Mouse (Mus musculus) left cerebral cortex, postnatal 10 days (tissue): Measurements from ENCODE around the gene Itfg2. TPM values are rescaled to one million over a fixed set of nuclear protein-coding genes. Genes with fewer than 3 reads are reported as not detected.

Experiments
- DNase-seq, 2 experiments: peaks; one replicate each; pipeline ENCODE4 v3.0.0; 2021 to 2022; ENCODE audit warnings: low spot score in 2 of 2, mixed read lengths in 1 of 2; ENCODE audit errors: extremely low spot score in 1 of 2
- intact Hi-C: fragments of 180-260 bp; cut with DNase I; formaldehyde crosslinking; loops from one replicate; pipeline ENCODE4 v1.15.1; 2025
- total RNA-seq, 2 experiments: library from RNA; stranded (reverse); gene quantifications; 2 replicates each; pipeline ENCODE4 v1.2.3; 2021

The Itfg2 gene
- total RNA-seq, 2 experiments from 2014 or later = 21.6 to 30.8 TPM

DNA sequence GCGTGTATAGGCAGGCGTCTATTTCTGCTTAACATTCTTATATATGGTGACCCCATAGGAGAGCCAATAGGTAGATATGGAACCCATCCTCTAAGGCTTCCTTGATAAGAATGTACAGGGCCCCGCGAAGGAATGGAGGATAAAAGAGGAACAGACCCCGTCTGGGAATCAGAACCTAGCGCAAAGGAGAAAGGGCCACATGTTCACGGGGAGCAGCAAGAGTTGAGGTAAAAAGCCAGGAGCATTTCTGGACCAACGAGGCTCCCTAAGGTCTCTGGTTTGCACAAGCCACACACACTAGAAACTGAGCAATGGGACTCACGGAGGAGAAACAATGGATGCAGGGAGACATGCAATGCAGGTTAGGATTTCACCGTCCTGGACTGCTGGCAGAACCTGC is 12.6 kb upstream of the Itfg2 start:
- DNase-seq = no peak
- intact Hi-C loops = no loop called here

DNA sequence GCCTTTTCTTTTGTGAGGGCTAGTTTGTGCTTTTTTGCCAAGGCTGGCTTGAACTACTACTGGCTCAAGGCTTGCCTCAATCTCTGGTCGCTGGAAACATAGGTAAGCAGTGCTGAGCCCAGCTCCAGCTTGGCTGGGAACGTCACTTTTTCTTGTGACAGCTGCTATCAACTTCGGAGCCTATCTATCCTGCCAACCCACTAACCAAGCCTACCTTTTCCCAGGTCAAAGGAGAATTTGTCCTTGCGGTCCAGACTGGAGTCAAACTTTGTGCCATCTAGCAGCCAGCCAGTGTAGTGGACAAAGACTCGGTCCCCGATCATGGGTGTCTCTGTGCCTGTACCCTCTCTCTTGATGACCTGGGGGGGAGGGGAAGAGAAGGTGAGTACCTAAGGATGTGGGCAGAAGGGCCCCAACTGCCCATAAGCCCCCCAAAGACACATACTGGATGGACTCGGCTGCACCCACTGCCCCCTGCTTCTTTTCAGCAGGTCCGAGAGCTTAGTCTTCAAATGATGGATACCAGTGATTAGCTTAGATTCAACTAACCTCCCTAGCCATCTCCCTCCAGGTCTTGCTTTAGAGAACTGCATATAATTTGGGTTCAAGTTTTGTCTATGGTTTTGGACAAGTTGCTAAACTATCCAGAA is 11.8 kb upstream of the Itfg2 start:
- intact Hi-C loops = no loop called here

DNA sequence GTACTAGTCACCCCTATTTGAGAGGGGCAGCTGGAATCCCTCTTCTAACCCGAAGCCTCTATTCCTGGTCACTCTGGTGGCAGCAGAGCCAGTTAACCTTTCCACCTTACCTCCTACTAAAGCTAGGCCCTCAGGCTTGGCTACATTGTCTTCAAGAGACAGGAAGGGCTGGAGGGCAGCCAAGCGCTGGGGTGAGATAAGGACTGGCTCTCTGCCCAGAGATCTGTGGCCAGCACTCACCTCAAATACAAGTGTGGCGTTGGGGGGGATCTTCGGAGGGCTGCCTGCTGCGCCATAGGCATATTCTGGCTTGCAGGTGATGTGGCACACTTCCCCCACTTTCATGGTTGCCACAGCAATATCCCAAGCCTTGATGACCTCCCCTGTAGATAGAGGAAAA is 10.7 kb upstream of the Itfg2 start:
- intact Hi-C loops = no loop called here
- peak in 1 of 2 experiments; percentile 83 for DNase-seq

More for the DNA sequence above, 11.8 kb upstream of the Itfg2 start:
- DNase-seq = no peak

DNA sequence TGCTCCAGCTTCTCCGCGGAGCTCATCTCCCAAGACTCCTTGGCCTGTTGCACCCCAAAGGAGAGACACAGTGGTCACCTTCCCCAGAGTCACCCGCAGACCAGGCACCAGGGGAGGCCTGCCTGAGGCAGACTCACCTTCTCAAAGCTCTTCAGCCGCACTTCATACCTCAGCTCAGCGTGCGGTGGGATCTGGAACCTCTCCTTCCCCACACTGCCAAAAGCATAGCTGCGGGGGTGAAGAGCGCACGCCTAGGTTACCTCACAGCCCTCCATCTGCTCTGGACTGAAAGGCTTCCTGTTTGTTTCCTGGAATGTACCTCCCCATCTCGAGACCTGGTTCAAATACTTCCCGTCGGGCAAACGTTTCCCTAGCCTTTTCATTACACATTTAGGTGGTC is 8.8 kb upstream of the Itfg2 start:
- intact Hi-C loops = no loop called here
- no peak for DNase-seq

DNA sequence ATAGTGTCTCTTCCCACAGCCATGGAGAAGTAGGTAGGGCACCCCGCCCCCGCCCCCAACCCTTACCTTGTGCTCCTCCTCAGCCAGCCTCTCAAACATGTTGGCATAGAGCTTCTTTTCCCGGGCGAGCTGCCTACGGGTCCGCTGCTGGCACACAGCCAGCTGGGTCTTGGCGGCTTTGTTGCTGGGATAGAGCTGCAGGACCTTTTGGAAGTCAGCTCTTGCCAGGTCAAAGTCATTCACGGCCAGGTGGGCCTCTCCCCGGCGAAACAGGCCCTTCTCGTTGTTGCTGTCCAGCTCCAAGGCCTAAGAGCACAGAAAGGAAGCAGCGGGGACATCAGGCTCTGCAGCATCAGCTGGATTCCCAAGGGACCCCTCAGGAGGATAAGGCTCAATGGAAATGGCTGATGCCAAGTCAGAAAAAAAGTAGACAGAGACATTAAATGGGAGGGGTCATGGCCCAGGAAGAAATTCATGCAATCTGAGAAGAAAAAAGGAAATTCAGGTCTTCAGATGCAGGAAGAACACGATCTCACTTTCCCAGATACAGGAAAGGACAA is 7.7 kb upstream of the Itfg2 start:
- intact Hi-C loops = no loop called here
- DNase-seq = peak in 1 of 2 experiments; percentile 44

DNA sequence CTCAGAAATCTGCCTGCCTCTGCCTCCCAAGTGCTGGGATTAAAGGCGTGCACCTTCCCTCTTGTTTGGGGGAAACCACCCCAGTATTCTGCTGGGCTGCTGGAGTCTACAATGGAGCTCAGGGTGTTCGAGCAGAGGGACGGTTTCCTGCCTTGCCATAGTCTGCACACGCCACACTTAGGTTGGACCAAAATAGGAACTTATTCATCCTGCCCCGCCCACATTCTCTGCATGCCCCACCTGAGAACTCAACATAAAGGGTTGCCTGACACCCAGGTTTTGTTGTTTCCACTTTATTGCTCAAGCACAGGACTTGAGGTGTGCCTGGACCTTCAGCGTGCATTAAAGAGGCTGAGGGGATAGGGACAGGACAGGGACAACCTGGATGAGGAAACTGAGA is 5.1 kb upstream of the Itfg2 start:
- intact Hi-C loops = no loop called here
- no peak for DNase-seq

DNA sequence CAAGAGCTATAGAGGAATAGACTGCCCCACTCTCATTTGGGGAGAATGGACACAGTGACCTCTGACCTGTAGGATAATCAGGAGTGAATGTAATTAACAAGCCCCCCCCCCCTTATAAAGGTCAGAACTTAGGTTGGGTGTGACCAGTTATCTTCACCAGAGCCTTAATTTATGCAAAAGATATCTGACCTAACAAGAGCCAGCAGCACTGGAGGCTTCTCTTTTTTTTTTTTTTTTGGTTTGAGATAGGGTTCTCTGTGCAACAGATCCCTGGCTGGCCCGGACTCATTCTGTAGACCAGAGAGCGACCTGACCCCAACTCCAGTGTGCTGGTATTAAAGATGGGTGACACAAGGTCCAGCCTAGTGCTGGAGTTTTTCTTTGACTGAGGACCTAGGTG is 4.6 kb upstream of the Itfg2 start:
- intact Hi-C loops = no loop called here
- DNase-seq = no peak

DNA sequence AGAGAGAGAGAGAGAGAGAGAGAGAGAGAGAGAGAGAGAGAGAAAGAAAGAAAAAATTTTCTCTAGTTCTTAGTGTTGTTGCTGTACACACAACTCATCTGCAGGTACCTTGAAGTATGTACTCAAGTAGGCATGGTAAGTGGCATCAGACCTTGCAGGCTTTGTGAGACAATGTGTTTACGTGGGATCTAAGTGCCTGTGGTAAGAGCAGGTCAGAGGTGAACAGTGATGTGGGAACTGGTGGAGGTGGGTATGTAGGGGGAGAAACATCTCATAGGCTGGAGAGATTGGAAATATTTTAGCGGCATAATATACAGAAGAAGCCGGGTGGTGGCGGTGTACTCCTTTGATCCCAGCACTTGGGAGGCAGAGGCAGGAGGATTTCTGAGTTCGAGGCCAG is 2.8 kb upstream of the Itfg2 start:
- intact Hi-C loops = no loop called here
- no peak for DNase-seq

DNA sequence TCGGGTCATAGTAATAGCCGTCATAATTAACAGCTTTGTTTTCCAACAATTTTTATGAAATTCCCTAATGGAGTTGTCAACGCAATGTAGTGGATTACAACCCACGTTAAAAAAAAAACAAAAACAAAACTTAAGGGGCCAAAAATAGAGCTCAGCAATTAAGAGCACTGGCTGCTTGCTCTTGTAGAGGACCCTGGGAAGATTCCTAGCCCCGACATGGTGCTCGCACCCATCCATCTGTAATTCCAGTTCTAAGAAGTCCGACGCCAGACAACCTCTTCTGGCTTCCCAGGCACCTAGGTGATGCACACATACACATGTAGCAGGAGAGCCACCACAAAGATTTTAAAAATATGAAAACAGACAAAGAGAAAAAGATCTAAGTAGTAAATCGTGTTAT is 315 bp upstream of the Itfg2 start:
- DNase-seq = no peak

DNA sequence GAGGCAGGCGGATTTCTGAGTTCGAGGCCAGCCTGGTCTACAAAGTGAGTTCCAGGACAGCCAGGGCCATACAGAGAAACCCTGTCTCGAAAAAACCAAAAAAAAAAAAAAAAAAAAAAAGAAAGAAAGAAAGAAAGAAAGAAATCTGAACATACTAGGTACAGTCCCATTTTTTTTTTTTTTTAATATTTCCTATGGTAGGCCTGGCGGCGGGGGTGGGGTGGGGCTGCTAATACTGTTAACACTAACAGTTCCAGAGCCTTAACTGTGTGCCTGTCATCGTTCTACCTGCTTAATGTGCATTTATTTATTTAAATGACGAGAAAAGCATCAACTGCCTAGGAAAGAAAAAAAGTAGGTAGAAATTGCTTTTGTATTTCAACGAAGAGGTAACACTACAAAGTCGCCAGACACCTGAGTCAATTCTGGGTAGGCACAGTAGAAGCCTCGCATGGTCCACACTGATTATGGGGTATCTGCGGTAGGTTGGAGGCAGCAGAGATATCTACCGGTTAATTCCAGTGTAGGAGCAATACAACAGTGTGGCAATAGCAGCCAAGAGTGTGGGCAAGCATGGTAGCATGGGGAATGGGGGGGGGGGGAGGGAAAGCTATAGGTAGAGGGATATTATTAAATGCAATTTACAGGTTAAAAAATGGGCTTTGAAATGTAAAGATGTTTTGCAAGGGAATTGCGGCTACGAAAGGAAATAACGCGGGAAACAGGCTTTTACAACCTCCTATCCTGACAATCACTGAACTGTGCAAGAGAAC is 1.0 kb downstream of the Itfg2 start:
- DNase-seq = no peak
- intact Hi-C loops = no loop called here

More for the DNA sequence above, 315 bp upstream of the Itfg2 start:
- intact Hi-C loops = no loop called here

DNA sequence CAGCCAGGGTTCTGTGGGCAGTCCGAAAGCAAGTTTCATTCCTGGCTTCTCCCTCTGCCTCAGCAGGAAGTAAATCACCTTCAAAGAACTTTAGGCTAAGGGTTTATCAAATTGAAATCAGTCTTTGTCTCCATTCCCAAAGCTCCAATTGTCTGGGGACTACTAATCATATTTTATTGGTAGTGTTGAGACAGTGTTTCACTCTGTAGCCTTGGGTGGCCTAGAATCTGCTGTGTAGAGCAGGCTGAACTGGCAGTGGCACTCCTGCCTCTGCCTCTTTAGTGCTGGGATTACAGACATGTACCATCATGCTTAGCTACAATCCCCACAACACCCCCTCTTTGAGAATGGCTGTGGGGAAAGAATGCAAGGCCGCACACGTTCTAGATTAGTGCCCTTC is 3.3 kb downstream of the Itfg2 start:
- intact Hi-C loops = no loop called here
- no peak for DNase-seq

DNA sequence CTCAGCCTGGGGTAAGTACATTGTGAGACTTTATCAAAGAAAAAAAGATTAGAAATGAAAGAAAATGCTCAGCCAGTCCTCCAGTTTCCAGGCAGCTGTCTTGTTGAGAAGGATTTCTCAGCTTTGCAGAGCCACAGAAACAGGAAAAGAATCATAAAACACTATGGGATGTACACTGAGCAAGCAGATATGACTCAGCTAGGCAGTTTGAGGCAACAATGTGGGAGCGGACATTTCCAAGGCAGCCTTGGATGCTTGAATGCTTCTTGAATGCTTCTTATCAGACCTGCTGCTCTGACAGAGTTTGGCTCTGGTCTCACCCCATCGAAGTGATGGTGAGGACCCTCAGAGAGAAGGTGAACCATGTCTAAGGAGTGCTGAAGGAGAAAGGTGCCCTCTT is 3.7 kb downstream of the Itfg2 start:
- intact Hi-C loops = no loop called here
- DNase-seq = no peak

DNA sequence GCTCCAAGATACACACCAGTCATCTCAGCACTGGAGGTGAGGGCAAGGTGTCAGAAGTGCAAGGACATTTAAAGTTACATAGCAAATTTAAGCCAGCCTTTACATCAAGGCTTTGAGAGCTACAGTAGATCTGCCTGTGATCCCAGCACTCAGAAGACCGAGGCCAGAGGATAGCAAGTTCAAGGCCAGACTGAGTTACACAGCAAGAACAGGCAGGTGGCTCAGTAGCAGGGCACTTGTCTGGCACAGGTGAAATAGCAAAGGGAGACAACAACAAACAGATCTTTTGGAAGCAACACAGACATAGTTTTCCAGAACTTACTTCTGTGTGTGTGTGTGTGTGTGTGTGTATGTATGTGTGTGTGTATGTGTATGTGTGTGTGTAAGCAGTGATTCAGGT is 6.7 kb downstream of the Itfg2 start:
- no peak for DNase-seq
- intact Hi-C loops = loop anchor here (10.0 kb wide), 1 partner anchor 183 kb away; no protein-coding TSS in a partner anchor

DNA sequence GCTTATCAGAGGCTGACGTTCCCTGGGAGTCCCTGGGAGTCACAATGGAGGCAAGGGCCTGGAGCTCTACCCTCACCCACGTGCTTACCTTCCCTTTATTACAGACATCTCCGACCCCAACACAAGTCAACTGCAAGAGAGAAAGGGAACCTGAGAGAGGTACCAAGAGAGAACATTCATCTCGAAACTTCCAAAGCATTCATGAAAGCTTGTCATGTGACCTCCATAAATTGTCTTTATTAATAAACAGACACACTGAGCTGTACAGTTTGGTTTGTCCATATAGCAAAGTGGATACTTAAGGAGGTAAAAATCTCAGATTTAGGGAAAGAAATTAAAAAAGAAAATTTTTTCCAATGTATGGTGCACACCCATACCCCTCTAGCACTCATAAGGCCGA is 8.6 kb downstream of the Itfg2 start:
- intact Hi-C loops = loop anchor here (10.0 kb wide), 1 partner anchor 181 kb away; no protein-coding TSS in a partner anchor
- DNase-seq = no peak

DNA sequence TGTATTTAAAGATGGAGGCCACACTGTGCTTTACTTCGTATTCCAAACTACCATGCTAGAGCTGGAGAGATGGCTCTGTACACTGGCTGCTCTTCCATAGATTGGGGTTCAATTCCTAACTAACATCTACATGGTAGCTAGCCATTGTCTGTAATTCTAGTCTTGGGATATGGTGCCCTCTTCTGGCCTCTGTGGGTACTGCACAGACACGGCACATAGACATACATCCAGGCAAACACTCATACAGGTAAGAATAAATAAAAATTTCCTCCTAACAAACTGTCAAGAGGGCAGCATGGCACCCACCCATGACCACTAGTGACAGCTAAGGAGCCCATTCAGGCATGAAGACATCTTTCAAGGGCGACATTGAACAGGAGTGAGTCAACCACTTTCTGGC is 13.6 kb downstream of the Itfg2 start:
- peak; percentile 54 to 64 for DNase-seq
- intact Hi-C loops = loop anchor here (5.0 to 10.0 kb wide), 2 partner anchors 94 to 176 kb away; no protein-coding TSS in a partner anchor

DNA sequence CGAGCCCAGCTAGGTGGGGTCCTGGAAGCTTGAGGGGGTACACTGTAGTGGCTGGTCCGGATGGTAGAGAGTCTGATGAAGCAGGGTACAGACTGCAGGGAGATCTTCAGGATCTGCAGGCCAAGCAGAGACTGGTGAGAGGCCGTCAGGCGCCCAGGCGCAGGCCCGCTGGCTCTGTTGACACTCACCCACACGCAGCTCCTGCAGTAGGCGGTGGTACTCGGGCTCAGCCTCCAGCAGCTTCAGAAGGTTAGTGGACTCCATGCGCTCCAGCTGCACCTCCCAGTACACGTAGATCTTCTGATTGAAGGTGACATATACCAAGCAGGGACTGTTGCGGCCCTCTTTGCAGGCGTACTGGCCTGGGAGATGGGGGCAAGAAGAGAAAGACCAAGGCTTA is 14.4 kb downstream of the Itfg2 start:
- DNase-seq = no peak
- intact Hi-C loops = loop anchor here (5.0 to 10.0 kb wide), 2 partner anchors 93 to 176 kb away; no protein-coding TSS in a partner anchor

DNA sequence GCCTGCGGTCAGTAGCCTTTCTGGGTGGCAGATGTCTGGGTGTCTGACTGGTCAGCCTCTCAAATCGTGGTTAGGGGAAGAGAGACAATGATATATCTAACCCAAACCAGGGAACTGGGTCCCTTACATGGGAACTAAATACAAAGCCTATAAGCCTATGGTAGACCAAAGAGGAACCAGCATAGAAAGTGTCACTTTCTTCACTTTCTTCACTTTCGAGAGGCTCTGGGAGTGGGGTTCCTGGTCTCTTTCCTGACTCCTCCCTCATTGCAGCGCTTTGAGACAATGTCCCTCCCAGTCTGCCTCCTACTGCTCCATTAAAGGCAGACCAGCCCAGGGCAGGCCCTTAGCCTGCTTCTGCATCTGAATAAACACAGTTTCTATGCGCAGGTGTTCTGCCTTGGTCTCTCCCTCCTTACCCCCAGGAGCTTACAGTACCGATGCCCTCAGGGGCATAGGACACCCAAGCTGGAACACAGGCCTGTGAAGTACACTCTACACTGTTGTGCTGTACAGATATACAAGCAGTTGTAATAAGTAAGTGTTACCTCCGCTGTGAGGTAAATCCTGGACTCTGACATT is 16.1 kb downstream of the Itfg2 start:
- intact Hi-C loops = no loop called here
- no peak for DNase-seq

DNA sequence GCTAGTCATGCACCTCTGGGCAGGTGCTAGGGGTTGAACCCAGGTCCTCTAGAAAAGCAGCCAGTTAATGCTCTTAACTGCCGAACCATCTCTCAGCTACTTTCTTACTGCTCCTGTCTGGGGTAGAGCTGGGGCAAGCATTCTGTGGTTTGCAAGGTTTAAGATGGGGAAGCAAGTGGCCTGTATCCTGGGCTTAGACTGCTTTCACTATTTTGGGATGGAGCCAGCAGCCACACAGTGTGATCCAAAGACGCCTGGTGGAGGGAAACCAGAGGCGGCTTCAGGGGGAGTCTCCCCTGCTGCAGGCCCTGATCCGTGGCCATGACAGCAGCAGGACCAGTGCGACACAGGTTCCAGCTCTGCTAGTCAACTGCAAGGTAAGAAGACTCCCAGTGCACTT is 20.0 kb downstream of the Itfg2 start:
- peak in 1 of 2 experiments; percentile 41 for DNase-seq
- intact Hi-C loops = no loop called here

DNA sequence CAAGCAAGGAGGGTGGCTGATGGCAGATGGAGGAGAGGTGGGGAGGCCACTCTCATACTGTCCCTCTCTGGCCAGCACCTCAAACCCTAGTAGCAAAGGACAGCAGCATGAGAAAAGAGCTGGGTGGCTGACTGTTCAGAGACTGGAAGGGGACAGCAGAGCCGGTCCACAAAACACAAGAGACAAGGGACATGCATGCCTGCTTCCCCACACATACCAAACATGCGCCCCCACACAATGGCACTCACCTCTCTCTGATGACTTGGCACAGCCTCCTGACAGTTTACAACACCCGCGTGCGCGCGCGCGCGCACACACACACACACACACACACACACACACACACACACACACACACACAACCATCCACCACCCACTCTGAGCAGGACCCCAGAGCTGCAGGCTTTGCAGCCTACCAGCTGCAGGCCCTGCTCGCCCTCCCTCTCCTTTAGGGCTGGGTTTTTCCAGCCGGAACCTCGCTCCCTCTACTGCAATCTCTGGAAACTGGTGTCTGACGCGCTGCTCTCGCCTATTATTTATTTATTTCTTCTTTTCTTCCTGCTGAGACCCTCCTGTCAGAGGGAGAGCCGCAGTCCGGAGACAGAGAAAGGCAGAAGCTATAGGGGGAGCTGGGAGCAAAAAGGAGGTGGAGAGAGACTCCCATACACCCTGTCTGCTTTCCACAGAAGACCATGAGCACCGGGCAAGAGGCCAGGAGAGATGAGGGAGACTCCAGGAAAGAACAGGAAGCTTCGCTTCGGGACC is 25.1 kb downstream of the Itfg2 start:
- intact Hi-C loops = no loop called here
- peak; percentile 35 to 65 for DNase-seq
